Mouse (Mus musculus) right cerebral cortex, postnatal 14 days (tissue): Measurements from ENCODE around the gene Tedc1.

ENCODE experiments used
- DNase-seq: peaks from one replicate; pipeline ENCODE4 v3.0.0; 2022

Tedc1 gene

GRCm38 (mm10) chr12:113155887-113156539 lies at the start of gene Tedc1:
Gene Tedc1, plus strand, starts transcription at chr12:113156421.
- peak; percentile 100 for DNase-seq

GRCm38 (mm10) chr12:113107431-113108124 lies 48.6 kb upstream of the Tedc1 start:
- DNase-seq: no peak

- no peak for DNase-seq
Observed at GRCm38 (mm10) chr12:113108528-113109283, 47.5 kb upstream of the Tedc1 start.

GRCm38 (mm10) chr12:113109801-113110200 lies 46.4 kb upstream of the Tedc1 start:
- no peak for DNase-seq

GRCm38 (mm10) chr12:113114141-113114540 lies 42.1 kb upstream of the Tedc1 start:
- DNase-seq: no peak

- DNase-seq: no peak
Observed at GRCm38 (mm10) chr12:113114856-113115538, 41.2 kb upstream of the Tedc1 start.

- DNase-seq: peak; percentile 81
Observed at GRCm38 (mm10) chr12:113119516-113120410, 36.5 kb upstream of the Tedc1 start.

- no peak for DNase-seq
Observed at GRCm38 (mm10) chr12:113124726-113125125, 31.5 kb upstream of the Tedc1 start.

GRCm38 (mm10) chr12:113130732-113131131 lies 25.5 kb upstream of the Tedc1 start:
- DNase-seq: no peak

- no peak for DNase-seq
Observed at GRCm38 (mm10) chr12:113131601-113132000, 24.6 kb upstream of the Tedc1 start.

- no peak for DNase-seq
Observed at GRCm38 (mm10) chr12:113132567-113132966, 23.7 kb upstream of the Tedc1 start.

- DNase-seq: no peak
Observed at GRCm38 (mm10) chr12:113133260-113133659, 23.0 kb upstream of the Tedc1 start.

GRCm38 (mm10) chr12:113133861-113134403 lies 22.3 kb upstream of the Tedc1 start:
- no peak for DNase-seq

GRCm38 (mm10) chr12:113134502-113134901 lies 21.7 kb upstream of the Tedc1 start:
- no peak for DNase-seq

- no peak for DNase-seq
Observed at GRCm38 (mm10) chr12:113135401-113135800, 20.8 kb upstream of the Tedc1 start.

GRCm38 (mm10) chr12:113136492-113137020 lies 19.7 kb upstream of the Tedc1 start:
- DNase-seq: no peak

- no peak for DNase-seq
Observed at GRCm38 (mm10) chr12:113137260-113138213, 18.7 kb upstream of the Tedc1 start.

GRCm38 (mm10) chr12:113138291-113138690 lies 17.9 kb upstream of the Tedc1 start:
- DNase-seq: no peak

- DNase-seq: no peak
Observed at GRCm38 (mm10) chr12:113138901-113139864, 17.0 kb upstream of the Tedc1 start.
